Mouse (Mus musculus) mature B cell (primary cell): ENCODE measurements around the gene Flot2.

Experiments used
- in situ Hi-C: fragments of 300-500 bp; cut with MboI; formaldehyde crosslinking; loops from 2 replicates; pipeline ENCODE4 v1.14.3; 2019

Flot2 gene

GRCm38 (mm10) chr11:78062563-78062962 lies 24.8 kb downstream of the Flot2 start:
- in situ Hi-C loops, result no loop called here

GRCm38 (mm10) chr11:78065906-78066305 lies 28.2 kb downstream of the Flot2 start:
- in situ Hi-C loops, result no loop called here

- in situ Hi-C loops, result no loop called here
Measured at GRCm38 (mm10) chr11:78066641-78067040, 28.9 kb downstream of the Flot2 start.

- in situ Hi-C loops, result no loop called here
Measured at GRCm38 (mm10) chr11:78067566-78067965, 29.8 kb downstream of the Flot2 start.

- in situ Hi-C loops, result no loop called here
Measured at GRCm38 (mm10) chr11:78069130-78069529, 31.4 kb downstream of the Flot2 start.

GRCm38 (mm10) chr11:78069646-78070045 lies 31.9 kb downstream of the Flot2 start:
- in situ Hi-C loops, result no loop called here

- in situ Hi-C loops, result no loop called here
Measured at GRCm38 (mm10) chr11:78071938-78072337, 34.2 kb downstream of the Flot2 start.

- in situ Hi-C loops, result no loop called here
Measured at GRCm38 (mm10) chr11:78072425-78073130, 34.8 kb downstream of the Flot2 start.

GRCm38 (mm10) chr11:78073577-78074276 lies 36.0 kb downstream of the Flot2 start:
- in situ Hi-C loops, result no loop called here

GRCm38 (mm10) chr11:78074277-78074652 lies 36.5 kb downstream of the Flot2 start:
- in situ Hi-C loops, result no loop called here

- in situ Hi-C loops, result no loop called here
Measured at GRCm38 (mm10) chr11:78074666-78075065, 36.9 kb downstream of the Flot2 start.

GRCm38 (mm10) chr11:78079961-78080921 lies 42.5 kb downstream of the Flot2 start, which contains the start of gene Eral1:
Gene Eral1, minus strand, starts transcription at chr11:78080383.
- in situ Hi-C loops, result no loop called here

- in situ Hi-C loops, result no loop called here
Measured at GRCm38 (mm10) chr11:78083595-78083994, 45.9 kb downstream of the Flot2 start.

- in situ Hi-C loops, result no loop called here
Measured at GRCm38 (mm10) chr11:78086925-78087479, 49.3 kb downstream of the Flot2 start.

GRCm38 (mm10) chr11:78087756-78088281 lies 50.1 kb downstream of the Flot2 start:
- in situ Hi-C loops, result no loop called here

- in situ Hi-C loops, result no loop called here
Measured at GRCm38 (mm10) chr11:78094137-78094503, 56.4 kb downstream of the Flot2 start.

- in situ Hi-C loops, result no loop called here
Measured at GRCm38 (mm10) chr11:78094504-78095143, 56.9 kb downstream of the Flot2 start, which contains the start of gene Fam222b. Gene Fam222b, plus strand, starts transcription at chr11:78094660.

GRCm38 (mm10) chr11:78095144-78095516 lies 57.4 kb downstream of the Flot2 start:
- in situ Hi-C loops, result no loop called here

GRCm38 (mm10) chr11:78097077-78097476 lies 59.3 kb downstream of the Flot2 start:
- in situ Hi-C loops, result no loop called here

GRCm38 (mm10) chr11:78100746-78101145 lies 63.0 kb downstream of the Flot2 start:
- in situ Hi-C loops, result no loop called here

- in situ Hi-C loops, result no loop called here
Measured at GRCm38 (mm10) chr11:78102142-78102541, 64.4 kb downstream of the Flot2 start.
